Mouse (Mus musculus): Measurements from ENCODE around the gene Dok4. TPM values are rescaled to one million over a fixed set of nuclear protein-coding genes. Genes with fewer than 3 reads are reported as not detected.

Gene Dok4
- total and polyA plus RNA-seq, 2 experiments from 2014 or later: 97.5 to 123 TPM

- no peak for TF ChIP-seq CTCF (IDR thresholded peaks at IDR 0.05; ENCODE audit: low read depth)
- H3K4me2 ChIP-seq (ENCODE audit: low read depth): no peak overlapping the region
- H3K36me3 ChIP-seq (ENCODE audit: insufficient read depth): 0 out of 2 replicates have a peak, but pooled peaks cover 3% of the 10 kb centered on the region
- H3K27ac ChIP-seq (ENCODE audit: low read depth, low read length): no peak overlapping the region
- no peaks in the 10 kb centered on the region for H3K9me3 ChIP-seq (ENCODE audit: low read length)
- H3K4me3 ChIP-seq (ENCODE audit: low read depth, low read length): no peak overlapping the region
- no peak overlapping the region for H3K9ac ChIP-seq
- H3K27me3 ChIP-seq (ENCODE audit: insufficient read depth, low read length): no peaks in the 10 kb centered on the region
- DNase-seq: no peak
- 86% methylated on average over 18 of the region's 18 CpGs for WGBS
- H3K4me1 ChIP-seq (ENCODE audit: insufficient read depth): no peaks in the 10 kb centered on the region
- ATAC-seq: no peak
Observed at GRCm38 (mm10) chr8:94907591-94908300, 31.6 kb upstream of the Dok4 start.

GRCm38 (mm10) chr8:94904450-94905175 lies 28.5 kb upstream of the Dok4 start:
- Histone ChIP-seq H3K36me3 (ENCODE audit: insufficient read depth) (0 out of 2 replicates have a peak, but pooled peaks cover 3% of the 10 kb centered on the region), H3K4me2 (ENCODE audit: low read depth) (no peak overlapping the region), H3K9ac (no peak overlapping the region), H3K4me1 (ENCODE audit: insufficient read depth) (no peaks in the 10 kb centered on the region), H3K27me3 (ENCODE audit: insufficient read depth, low read length) (no peaks in the 10 kb centered on the region), H3K27ac (ENCODE audit: low read depth, low read length) (no peak overlapping the region), H3K9me3 (ENCODE audit: low read length) (no peaks in the 10 kb centered on the region), H3K4me3 (ENCODE audit: low read depth, low read length) (no peak overlapping the region)
- ATAC-seq (peak; percentile 73), DNase-seq (peak; percentile 66)
- TF ChIP-seq CTCF (IDR thresholded peaks at IDR 0.05; ENCODE audit: low read depth): no peak
- WGBS: 52% methylated on average over 11 of the region's 12 CpGs

GRCm38 (mm10) chr8:94903709-94904108 lies 27.6 kb upstream of the Dok4 start:
- ATAC-seq: no peak
- Histone ChIP-seq H3K9ac (no peak overlapping the region), H3K9me3 (ENCODE audit: low read length) (no peaks in the 10 kb centered on the region), H3K36me3 (ENCODE audit: insufficient read depth) (0 out of 2 replicates have a peak, but pooled peaks cover 3% of the 10 kb centered on the region), H3K27ac (ENCODE audit: low read depth, low read length) (no peak overlapping the region), H3K27me3 (ENCODE audit: insufficient read depth, low read length) (no peaks in the 10 kb centered on the region), H3K4me3 (ENCODE audit: low read depth, low read length) (no peak overlapping the region), H3K4me2 (ENCODE audit: low read depth) (no peak overlapping the region), H3K4me1 (ENCODE audit: insufficient read depth) (no peaks in the 10 kb centered on the region)
- 73% methylated on average over 12 of the region's 12 CpGs for WGBS
- no peak for TF ChIP-seq CTCF (IDR thresholded peaks at IDR 0.05; ENCODE audit: low read depth)
- DNase-seq: no peak

GRCm38 (mm10) chr8:94901031-94901430 lies 24.9 kb upstream of the Dok4 start:
- Histone ChIP-seq H3K27me3 (ENCODE audit: insufficient read depth, low read length) (no peaks in the 10 kb centered on the region), H3K4me3 (ENCODE audit: low read depth, low read length) (no peak overlapping the region), H3K9me3 (ENCODE audit: low read length) (no peaks in the 10 kb centered on the region), H3K36me3 (ENCODE audit: insufficient read depth) (0 out of 2 replicates have a peak, but pooled peaks cover 3% of the 10 kb centered on the region), H3K27ac (ENCODE audit: low read depth, low read length) (no peak overlapping the region), H3K4me2 (ENCODE audit: low read depth) (no peak overlapping the region), H3K9ac (no peak overlapping the region), H3K4me1 (ENCODE audit: insufficient read depth) (no peaks in the 10 kb centered on the region)
- no peak for TF ChIP-seq CTCF (IDR thresholded peaks at IDR 0.05; ENCODE audit: low read depth)
- DNase-seq: no peak
- 42% methylated on average over 5 of the region's 5 CpGs for WGBS
- no peak for ATAC-seq

- ATAC-seq (no peak), DNase-seq (no peak)
- 39% methylated on average over 6 of the region's 6 CpGs for WGBS
Observed at GRCm38 (mm10) chr8:94900617-94901016, 24.5 kb upstream of the Dok4 start.

GRCm38 (mm10) chr8:94899262-94899661 lies 23.1 kb upstream of the Dok4 start:
- no peaks in the 10 kb centered on the region for H3K36me3 ChIP-seq (ENCODE audit: insufficient read depth)
- no peak for TF ChIP-seq CTCF (IDR thresholded peaks at IDR 0.05; ENCODE audit: low read depth)
- H3K9me3 ChIP-seq (ENCODE audit: low read length): no peaks in the 10 kb centered on the region
- no peaks in the 10 kb centered on the region for H3K27me3 ChIP-seq (ENCODE audit: insufficient read depth, low read length)
- ATAC-seq (no peak), DNase-seq (no peak)
- 0 out of 2 replicates have a peak overlapping the region, but pooled peaks have one; percentile 5 for H3K4me2 ChIP-seq (ENCODE audit: low read depth)
- no peaks in the 10 kb centered on the region for H3K4me1 ChIP-seq (ENCODE audit: insufficient read depth)
- H3K27ac ChIP-seq (ENCODE audit: low read depth, low read length): no peak overlapping the region
- 10% methylated on average over 11 of the region's 11 CpGs for WGBS
- no peak overlapping the region for H3K9ac ChIP-seq
- H3K4me3 ChIP-seq (ENCODE audit: low read depth, low read length): no peak overlapping the region

More at GRCm38 (mm10) chr8:94900617-94901016, 24.5 kb upstream of the Dok4 start:
- no peak overlapping the region for H3K4me2 ChIP-seq (ENCODE audit: low read depth)
- no peaks in the 10 kb centered on the region for H3K27me3 ChIP-seq (ENCODE audit: insufficient read depth, low read length)
- no peak overlapping the region for H3K9ac ChIP-seq
- no peaks in the 10 kb centered on the region for H3K9me3 ChIP-seq (ENCODE audit: low read length)
- H3K36me3 ChIP-seq (ENCODE audit: insufficient read depth): no peaks in the 10 kb centered on the region
- H3K4me1 ChIP-seq (ENCODE audit: insufficient read depth): no peaks in the 10 kb centered on the region
- no peak overlapping the region for H3K4me3 ChIP-seq (ENCODE audit: low read depth, low read length)
- TF ChIP-seq CTCF (IDR thresholded peaks at IDR 0.05; ENCODE audit: low read depth): no peak
- no peak overlapping the region for H3K27ac ChIP-seq (ENCODE audit: low read depth, low read length)

GRCm38 (mm10) chr8:94892917-94893316 lies 16.8 kb upstream of the Dok4 start:
- H3K4me1 ChIP-seq (ENCODE audit: insufficient read depth): no peaks in the 10 kb centered on the region
- no peak for TF ChIP-seq CTCF (IDR thresholded peaks at IDR 0.05; ENCODE audit: low read depth)
- no peak overlapping the region for H3K27ac ChIP-seq (ENCODE audit: low read depth, low read length)
- no peak overlapping the region for H3K9ac ChIP-seq
- no peak overlapping the region for H3K4me3 ChIP-seq (ENCODE audit: low read depth, low read length)
- no peaks in the 10 kb centered on the region for H3K27me3 ChIP-seq (ENCODE audit: insufficient read depth, low read length)
- DNase-seq (no peak), ATAC-seq (no peak)
- WGBS: 39% methylated on average over 2 of the region's 2 CpGs
- no peaks in the 10 kb centered on the region for H3K9me3 ChIP-seq (ENCODE audit: low read length)
- H3K36me3 ChIP-seq (ENCODE audit: insufficient read depth): no peaks in the 10 kb centered on the region
- H3K4me2 ChIP-seq (ENCODE audit: low read depth): no peak overlapping the region

Data from forebrain, postnatal 0 days (tissue).